ENCODE assay signal across 11 mouse cellular contexts in genomic region chr2:125067894-125068293, GRCm38 (mm10). TPM values are rescaled to one million over a fixed set of nuclear protein-coding genes. Genes with fewer than 3 reads are reported as not detected.
DNase-seq lines count a peak whose midpoint lies in the region; ATAC-seq lines count a peak whose summit lies in the region.
"Had no signal": no experiment of that assay in that cellular context is flagged by ENCODE, and none has a peak within 500 bp of the region (broad histone marks: within the 10 kb centered on the region; RNA-seq: fewer than 3 reads in every experiment).

Gene Slc24a5, plus strand, starts transcription at chr2:125068124.

- no peaks in the 10 kb centered on the region for H3K27me3 ChIP-seq in kidney, embryonic 15.5 days
- H3K27me3 ChIP-seq: heart, embryonic 15.5 days had no signal

- no peak within 1 kb of the TSS for H3K4me2 ChIP-seq in kidney, embryonic 15.5 days
- H3K4me2 ChIP-seq: heart, embryonic 15.5 days had no signal

- DNase-seq in kidney, adult 11 months, result no peak
- DNase-seq in 3134 (ENCODE audit: extremely low read depth, insufficient read length, low spot score) (peak; percentile 13), liver (peak; percentile 31)
- no peak for DNase-seq in frontal cortex, postnatal 10 days (ENCODE audit: low spot score in 2 of 2)
- DNase-seq in embryo, embryonic 10 days (ENCODE audit: low spot score), result no peak
- DNase-seq in frontal cortex, adult 2 months (ENCODE audit: extremely low spot score in 1 of 2, low spot score in 1 of 2), result no peak
- DNase-seq: cerebellum, postnatal 10 days; layer of hippocampus, postnatal 36 days had no signal

- H3K4me1 ChIP-seq in kidney, embryonic 15.5 days, result 0 out of 2 replicates have a peak, but pooled peaks cover 5% of the 10 kb centered on the region
- H3K4me1 ChIP-seq: heart, embryonic 15.5 days had no signal

- ATAC-seq in kidney, embryonic 15.5 days (replicated peaks; ENCODE audit: low FRiP score), result peak; percentile 49; the same call in 1 of the 2 replicates
- ATAC-seq in common myeloid progenitor, adult 5-6 weeks (replicated peaks; ENCODE audit: low read depth, poor library complexity, severe bottlenecking), result peak; percentile 90

- WGBS in kidney, embryonic 15.5 days, result 66% methylated on average over 10 of the region's 10 CpGs

- H3K27ac ChIP-seq in kidney, embryonic 15.5 days, result no peak within 1 kb of the TSS
- H3K27ac ChIP-seq: heart, embryonic 15.5 days had no signal

- no peaks in the 10 kb centered on the region for H3K36me3 ChIP-seq in kidney, embryonic 15.5 days
- H3K36me3 ChIP-seq: heart, embryonic 15.5 days had no signal

- no peaks in the 10 kb centered on the region for H3K9me3 ChIP-seq in kidney, embryonic 15.5 days (replicated peaks)
- H3K9me3 ChIP-seq: heart, embryonic 15.5 days had no signal

- no peak within 1 kb of the TSS for H3K9ac ChIP-seq in kidney, embryonic 15.5 days
- H3K9ac ChIP-seq: heart, embryonic 15.5 days had no signal

- no peak within 1 kb of the TSS for H3K4me3 ChIP-seq in kidney, embryonic 15.5 days (replicated peaks)
- H3K4me3 ChIP-seq: heart, embryonic 15.5 days had no signal

RNA-seq across cellular contexts. Expression of gene Slc24a5, which starts in this region (rescaled TPM):
- polyA plus RNA-seq in kidney, embryonic 15.5 days (2015; fragmentation: Nextera tagmentation; extraction: Ambion mirVana), result 2.2 and 2.5 TPM in 2 replicates
- 2.6 and 3.0 TPM in 2 replicates for total RNA-seq in common myeloid progenitor, adult 5-6 weeks (2017)
- 0.78 and 1.1 TPM in 2 replicates for polyA plus RNA-seq in frontal cortex, adult 2 months (2012; rRNA removed)

Comparison
In these comparisons a context has a peak if more than half of its experiments do, and no peak if none do; other contexts are left out.
1. DNase-seq: peak in 3134 (single experiment) and liver (single experiment); none in kidney, adult 11 months (single experiment), frontal cortex, postnatal 10 days (0 of 2), embryo, embryonic 10 days (single experiment) and frontal cortex, adult 2 months (0 of 2).